Mouse (Mus musculus): ENCODE data around the gene Trmt112. TPM values are rescaled to one million over a fixed set of nuclear protein-coding genes. Genes with fewer than 3 reads are reported as not detected.

Gene Trmt112
- 136 and 139 TPM in 2 replicates for polyA plus RNA-seq (2015; fragmentation: Nextera tagmentation; extraction: Ambion mirVana)

DNA sequence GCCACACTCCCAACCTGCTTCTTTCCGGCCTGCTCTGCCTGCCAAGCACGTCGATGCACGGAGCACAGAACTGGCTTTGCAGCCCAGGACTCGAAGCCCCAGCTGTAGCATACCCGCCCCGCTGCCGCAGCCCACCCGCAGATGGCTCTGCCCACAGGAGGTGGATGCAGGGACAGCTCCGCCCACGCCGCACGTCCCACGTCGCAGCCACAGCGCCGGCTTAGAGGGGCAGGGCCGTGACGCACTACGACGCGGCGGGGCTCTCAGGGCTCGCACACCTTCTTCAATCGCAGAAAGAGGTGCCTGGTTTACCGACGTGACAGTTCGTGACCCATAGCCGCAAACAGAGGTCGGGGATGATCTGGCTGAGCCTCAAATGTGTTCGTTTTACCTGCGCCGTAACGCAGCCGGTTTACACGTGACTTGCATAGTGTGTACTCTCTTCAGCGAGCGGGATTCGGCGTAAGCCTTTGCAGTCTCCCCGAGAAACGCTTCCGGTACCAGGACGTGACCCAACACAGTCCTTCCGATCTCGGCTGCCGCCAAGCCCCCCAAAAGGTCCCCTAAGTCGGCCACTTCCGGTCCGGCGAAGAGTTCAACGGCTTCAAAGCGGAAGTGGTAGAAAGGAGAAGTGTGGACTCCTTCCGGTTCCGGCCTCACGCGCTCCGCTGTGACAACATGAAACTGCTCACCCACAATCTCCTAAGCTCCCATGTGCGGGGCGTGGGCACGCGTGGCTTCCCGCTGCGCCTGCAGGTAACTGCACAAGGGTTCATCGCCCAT lies at the start of gene Trmt112, which contains the start of gene Prdx5:
TSS of gene Trmt112 (plus strand) at position 192 of the 783 bp plus-strand sequence.
TSS of gene Prdx5 (minus strand) at position 600 of the 783 bp plus-strand sequence.
- peak within 1 kb of the TSS; percentile 81 for H3K4me2 ChIP-seq (replicated peaks)
- H3K4me3 ChIP-seq (replicated peaks), result peak within 1 kb of the TSS; percentile 64
- H3K9ac ChIP-seq (replicated peaks), result peak within 1 kb of the TSS; percentile 79
- peaks cover 61% of the 10 kb centered on the region for H3K36me3 ChIP-seq
- peak within 1 kb of the TSS; percentile 95 for H3K27ac ChIP-seq
- no peaks in the 10 kb centered on the region for H3K9me3 ChIP-seq
- WGBS, result under 1% methylated on average over 65 of the region's 65 CpGs
- peaks cover 36% of the 10 kb centered on the region for H3K4me1 ChIP-seq (replicated peaks)
- H3K27me3 ChIP-seq, result no peaks in the 10 kb centered on the region
- peak; percentile 95 for ATAC-seq

DNA sequence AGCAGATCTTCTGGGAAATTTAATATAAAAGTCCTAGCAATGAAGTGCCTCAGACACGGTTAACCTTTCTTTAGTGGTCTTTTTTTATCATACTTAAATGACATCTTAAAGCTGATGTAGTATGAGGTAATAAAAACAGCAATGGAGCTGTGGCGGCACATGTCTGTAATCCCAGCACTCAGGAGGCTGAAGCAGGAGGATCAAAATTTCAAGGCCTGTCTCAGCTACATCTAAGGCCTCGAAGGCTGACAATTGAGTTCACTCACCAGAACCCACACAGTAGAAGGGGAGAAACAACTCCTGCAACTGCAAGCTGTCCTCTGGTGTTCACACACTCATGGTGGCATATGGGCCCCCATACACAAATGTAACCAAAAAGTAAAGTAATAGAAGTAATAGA lies 49.5 kb upstream of the Trmt112 start:
- WGBS, result 89% methylated on average over 3 of the region's 3 CpGs
- H3K36me3 ChIP-seq, result no peaks in the 10 kb centered on the region
- no peak overlapping the region for H3K4me2 ChIP-seq (replicated peaks)
- H3K9ac ChIP-seq (replicated peaks), result no peak overlapping the region
- ATAC-seq, result no peak
- no peak overlapping the region for H3K4me3 ChIP-seq (replicated peaks)
- H3K9me3 ChIP-seq, result no peaks in the 10 kb centered on the region
- H3K27me3 ChIP-seq, result peaks cover 10% of the 10 kb centered on the region
- H3K4me1 ChIP-seq (replicated peaks), result peaks cover 8% of the 10 kb centered on the region; the same call in 1 of the 2 replicates
- H3K27ac ChIP-seq, result no peak overlapping the region

DNA sequence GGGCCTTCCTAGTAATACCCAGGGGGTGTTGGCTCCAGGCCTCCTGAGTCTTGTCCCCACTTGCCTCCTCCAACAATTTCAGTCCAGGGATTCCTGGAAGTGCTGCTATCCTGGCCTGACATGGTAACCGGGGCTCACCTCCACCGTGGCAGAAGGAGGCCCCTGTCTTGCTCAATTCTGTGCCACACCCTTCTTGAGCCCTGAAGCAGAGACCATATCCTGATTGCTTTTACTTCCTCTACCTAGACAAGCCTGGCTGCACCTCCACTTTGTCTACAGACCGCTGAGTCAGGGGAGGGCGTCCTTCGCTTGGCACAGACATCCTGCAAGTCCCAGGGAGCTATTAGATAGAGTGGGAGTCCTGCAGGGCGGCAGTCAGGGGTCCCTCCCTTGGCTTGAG lies 48.8 kb upstream of the Trmt112 start:
- ATAC-seq, result no peak
- WGBS, result 81% methylated on average over 6 of the region's 6 CpGs
- peaks cover under 1% of the 10 kb centered on the region; the same call in 1 of the 2 replicates for H3K4me1 ChIP-seq (replicated peaks)
- peaks cover 5% of the 10 kb centered on the region; the same call in 1 of the 2 replicates for H3K27me3 ChIP-seq
- H3K27ac ChIP-seq, result no peak overlapping the region
- no peak overlapping the region for H3K9ac ChIP-seq (replicated peaks)
- H3K4me2 ChIP-seq (replicated peaks), result no peak overlapping the region
- H3K4me3 ChIP-seq (replicated peaks), result no peak overlapping the region
- H3K9me3 ChIP-seq, result no peaks in the 10 kb centered on the region
- H3K36me3 ChIP-seq, result no peaks in the 10 kb centered on the region

DNA sequence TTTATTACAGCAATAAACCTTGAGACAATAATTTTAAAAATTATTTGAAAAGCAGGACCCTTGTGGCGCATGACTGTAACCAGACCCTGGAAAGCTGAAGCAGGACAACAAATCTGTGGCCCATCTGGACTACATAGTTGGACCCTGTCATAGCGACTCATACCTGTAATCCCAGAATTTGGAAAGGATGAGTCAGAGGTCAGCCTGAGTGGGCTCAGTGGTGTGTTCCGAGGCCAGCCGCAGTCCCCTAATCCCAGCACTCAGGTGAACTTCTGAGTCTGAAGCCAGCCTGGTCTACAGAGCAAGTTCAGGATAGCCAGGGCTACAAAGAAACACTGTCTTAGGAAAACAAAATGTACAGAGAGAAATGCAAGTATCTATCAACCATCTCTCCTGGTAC lies 48.0 kb upstream of the Trmt112 start:
- H3K4me2 ChIP-seq (replicated peaks), result no peak overlapping the region
- no peaks in the 10 kb centered on the region for H3K4me1 ChIP-seq (replicated peaks)
- no peaks in the 10 kb centered on the region for H3K36me3 ChIP-seq
- no peak overlapping the region for H3K4me3 ChIP-seq (replicated peaks)
- no peaks in the 10 kb centered on the region for H3K9me3 ChIP-seq
- H3K27me3 ChIP-seq, result no peaks in the 10 kb centered on the region
- H3K9ac ChIP-seq (replicated peaks), result no peak overlapping the region
- WGBS, result 95% methylated on average over 4 of the region's 4 CpGs
- ATAC-seq, result no peak
- H3K27ac ChIP-seq, result no peak overlapping the region

DNA sequence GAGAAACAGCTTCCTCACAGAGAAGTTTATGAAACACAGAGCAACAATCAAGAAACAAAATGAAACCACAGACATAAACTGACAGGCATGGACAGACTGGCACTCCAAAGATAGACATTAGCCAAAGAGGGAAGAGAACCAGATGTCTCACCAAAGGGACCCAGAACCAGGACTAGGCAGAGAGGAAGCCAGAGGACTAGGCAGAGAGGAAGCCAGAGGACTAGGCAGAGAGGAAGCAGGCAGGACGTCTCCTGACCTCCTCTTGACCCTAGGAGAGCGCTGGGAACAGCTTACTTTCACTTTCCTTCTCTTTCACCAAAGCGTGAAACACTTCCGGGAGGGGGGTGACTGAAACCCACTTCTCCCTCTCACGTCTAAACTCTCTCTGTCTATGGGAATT lies 40.1 kb upstream of the Trmt112 start:
- ATAC-seq, result no peak
- no peak overlapping the region for H3K9ac ChIP-seq (replicated peaks)
- H3K4me2 ChIP-seq (replicated peaks), result no peak overlapping the region
- H3K9me3 ChIP-seq, result no peaks in the 10 kb centered on the region
- H3K27me3 ChIP-seq, result no peaks in the 10 kb centered on the region
- WGBS, result 18% methylated on average over 5 of the region's 5 CpGs
- no peaks in the 10 kb centered on the region for H3K4me1 ChIP-seq (replicated peaks)
- no peak overlapping the region for H3K4me3 ChIP-seq (replicated peaks)
- no peaks in the 10 kb centered on the region for H3K36me3 ChIP-seq
- no peak overlapping the region for H3K27ac ChIP-seq

DNA sequence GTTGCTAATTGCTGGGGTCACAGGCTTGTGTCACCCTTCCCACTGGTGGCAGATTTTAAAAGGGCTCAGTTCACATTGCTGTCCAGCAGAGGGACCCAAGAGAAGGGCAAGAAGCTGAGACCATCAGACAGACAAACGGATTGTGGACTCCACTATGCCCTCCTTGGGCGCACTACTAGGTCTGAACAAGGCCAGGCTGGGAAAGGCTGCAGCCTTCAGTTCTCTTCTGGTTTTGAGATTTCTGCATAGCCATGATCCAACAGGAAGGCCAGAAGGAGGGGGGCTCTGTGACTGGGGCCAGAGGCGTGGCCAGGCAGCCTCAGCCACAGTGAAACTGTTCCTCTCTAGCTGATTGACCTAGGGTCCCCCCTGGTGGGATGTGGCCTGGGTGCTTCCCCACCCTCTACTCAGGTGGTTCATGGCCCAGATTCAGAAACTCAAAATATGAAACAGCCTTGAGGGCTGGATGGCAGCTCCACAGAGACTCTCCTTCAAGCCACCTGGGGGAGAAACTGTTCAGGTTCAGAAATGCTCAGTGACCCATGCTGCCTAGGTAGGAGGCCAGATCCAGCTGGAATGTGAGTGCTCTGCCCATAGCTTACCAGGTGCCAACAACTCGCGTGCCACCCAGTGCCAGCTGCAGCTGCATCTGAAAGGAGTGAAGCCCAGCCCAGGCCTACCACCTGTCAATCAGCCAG lies 37.8 kb upstream of the Trmt112 start:
- Histone ChIP-seq H3K4me1 (replicated peaks) (no peaks in the 10 kb centered on the region), H3K4me2 (replicated peaks) (no peak overlapping the region), H3K27ac (no peak overlapping the region), H3K9ac (replicated peaks) (no peak overlapping the region), H3K4me3 (replicated peaks) (no peak overlapping the region), H3K36me3 (no peaks in the 10 kb centered on the region), H3K9me3 (no peaks in the 10 kb centered on the region), H3K27me3 (no peaks in the 10 kb centered on the region)
- 67% methylated on average over 5 of the region's 5 CpGs for WGBS
- ATAC-seq, result no peak

DNA sequence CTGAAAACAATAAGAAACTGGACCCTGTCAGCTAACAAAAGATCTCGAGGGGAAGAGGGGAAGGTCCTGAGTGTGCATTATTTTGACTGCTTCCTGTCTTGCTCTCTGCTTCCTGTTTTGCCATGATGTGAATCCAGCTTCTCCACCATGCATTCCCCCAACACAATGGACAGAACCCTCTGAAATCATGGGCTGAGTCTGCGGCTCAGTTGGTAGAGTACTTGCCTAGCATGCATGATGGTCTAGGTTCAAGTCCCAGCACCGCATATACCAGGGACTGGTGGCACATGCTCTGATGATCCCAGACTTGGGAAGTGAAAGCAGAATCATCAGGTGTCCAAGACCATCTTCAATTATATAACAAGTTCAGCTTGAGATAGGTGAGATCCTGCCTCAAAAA lies 36.8 kb upstream of the Trmt112 start:
- no peak overlapping the region for H3K4me3 ChIP-seq (replicated peaks)
- ATAC-seq, result no peak
- H3K36me3 ChIP-seq, result no peaks in the 10 kb centered on the region
- no peak overlapping the region for H3K27ac ChIP-seq
- 82% methylated on average over 3 of the region's 3 CpGs for WGBS
- no peak overlapping the region for H3K4me2 ChIP-seq (replicated peaks)
- H3K4me1 ChIP-seq (replicated peaks), result no peaks in the 10 kb centered on the region
- H3K27me3 ChIP-seq, result no peaks in the 10 kb centered on the region
- H3K9me3 ChIP-seq, result no peaks in the 10 kb centered on the region
- H3K9ac ChIP-seq (replicated peaks), result no peak overlapping the region

DNA sequence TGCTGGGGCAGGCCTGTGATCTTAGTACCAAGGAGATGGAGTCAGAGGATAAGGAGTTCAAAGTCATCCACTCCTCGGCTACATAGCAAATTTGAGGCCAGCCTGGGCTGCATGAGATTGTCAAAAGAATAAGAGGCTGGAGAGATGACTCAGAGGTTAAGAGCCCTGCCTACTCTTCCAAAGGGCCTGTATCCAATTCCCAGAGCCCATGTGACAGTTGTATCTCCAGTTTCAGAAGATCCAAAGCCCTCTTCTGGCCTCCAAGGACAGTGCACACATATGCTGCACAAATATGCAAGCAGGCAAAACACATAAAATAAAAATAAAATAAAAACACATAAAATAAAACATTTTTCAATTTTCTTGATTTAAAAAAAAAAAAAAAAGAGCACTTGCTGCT lies 35.2 kb upstream of the Trmt112 start:
- ATAC-seq, result no peak
- WGBS, result 69% methylated on average over 1 of the region's 1 CpGs

DNA sequence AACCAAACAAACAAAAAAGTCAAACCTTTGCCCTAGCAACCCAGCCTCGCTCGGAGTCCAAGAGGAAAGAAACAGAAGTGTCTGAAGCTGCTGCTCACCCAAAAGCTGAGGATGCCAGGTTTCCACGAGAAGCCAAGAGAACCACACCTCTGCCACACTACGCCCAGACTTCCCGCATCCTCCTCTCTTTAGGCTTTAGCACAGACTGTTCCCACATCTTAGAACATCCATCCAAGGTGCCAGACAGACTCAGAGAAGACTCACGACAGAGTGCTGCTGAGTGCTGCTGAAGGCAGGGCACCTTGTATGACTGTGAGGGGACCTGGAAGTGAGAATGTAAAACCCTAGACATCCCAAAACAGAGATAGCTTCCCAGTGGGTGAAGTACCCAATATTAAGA lies 33.7 kb upstream of the Trmt112 start:
- no peak for ATAC-seq
- Histone ChIP-seq H3K27me3 (no peaks in the 10 kb centered on the region), H3K4me1 (replicated peaks) (no peaks in the 10 kb centered on the region), H3K9ac (replicated peaks) (no peak overlapping the region), H3K4me3 (replicated peaks) (no peak overlapping the region), H3K36me3 (no peaks in the 10 kb centered on the region), H3K27ac (no peak overlapping the region), H3K4me2 (replicated peaks) (no peak overlapping the region), H3K9me3 (peaks cover 10% of the 10 kb centered on the region)
- WGBS, result 89% methylated on average over 6 of the region's 6 CpGs

More for the DNA sequence above, 35.2 kb upstream of the Trmt112 start:
- Histone ChIP-seq H3K4me3 (replicated peaks) (no peak overlapping the region), H3K9ac (replicated peaks) (no peak overlapping the region), H3K27ac (no peak overlapping the region), H3K27me3 (no peaks in the 10 kb centered on the region), H3K36me3 (no peaks in the 10 kb centered on the region), H3K4me2 (replicated peaks) (no peak overlapping the region), H3K9me3 (peaks cover 7% of the 10 kb centered on the region; the same call in 1 of the 2 replicates), H3K4me1 (replicated peaks) (no peaks in the 10 kb centered on the region)

DNA sequence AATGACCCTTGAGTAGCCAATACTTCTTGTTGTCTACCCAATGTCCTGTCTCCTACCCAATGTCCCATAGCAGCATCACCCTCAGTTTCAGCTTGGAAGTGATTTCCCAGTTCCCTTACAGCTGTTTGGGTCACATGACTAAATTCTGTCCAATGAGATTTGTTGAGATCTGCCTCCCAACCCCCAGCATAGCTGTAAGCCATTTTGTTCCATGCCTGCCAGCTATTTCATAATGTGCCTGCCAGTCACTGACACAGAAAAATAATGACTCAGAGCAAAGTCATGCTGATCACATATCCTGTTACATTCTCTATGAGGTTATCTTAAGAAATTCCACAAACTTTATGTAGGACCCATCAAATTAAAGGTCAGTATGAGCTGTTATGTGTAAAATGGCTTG lies 32.7 kb upstream of the Trmt112 start:
- Histone ChIP-seq H3K27me3 (no peaks in the 10 kb centered on the region), H3K4me3 (replicated peaks) (no peak overlapping the region), H3K4me1 (replicated peaks) (no peaks in the 10 kb centered on the region), H3K9ac (replicated peaks) (no peak overlapping the region), H3K27ac (no peak overlapping the region), H3K36me3 (no peaks in the 10 kb centered on the region), H3K9me3 (peaks cover 10% of the 10 kb centered on the region), H3K4me2 (replicated peaks) (no peak overlapping the region)
- no peak for ATAC-seq

DNA sequence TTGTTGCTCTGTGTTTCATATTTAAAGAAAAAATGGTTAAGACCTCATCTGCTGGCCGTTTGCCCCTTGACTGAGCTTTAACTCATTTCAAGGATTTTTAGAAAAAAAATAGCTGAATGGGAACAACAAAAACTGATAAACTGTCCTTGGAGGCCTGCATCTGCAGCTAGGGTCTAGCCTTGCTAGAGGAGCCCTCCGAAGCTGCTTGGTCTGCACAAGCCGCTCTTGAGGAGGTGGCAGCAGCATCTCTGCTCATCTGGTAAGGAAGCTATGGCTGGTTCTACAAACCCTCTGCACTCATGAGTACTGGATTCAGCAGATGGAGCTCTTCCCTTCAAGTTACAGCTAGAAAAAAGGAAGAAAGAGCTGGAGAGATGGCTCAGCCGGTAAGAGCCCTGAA lies 31.5 kb upstream of the Trmt112 start:
- Histone ChIP-seq H3K4me1 (replicated peaks) (no peaks in the 10 kb centered on the region), H3K4me3 (replicated peaks) (no peak overlapping the region), H3K9me3 (peaks cover 10% of the 10 kb centered on the region), H3K9ac (replicated peaks) (no peak overlapping the region), H3K27ac (no peak overlapping the region), H3K27me3 (no peaks in the 10 kb centered on the region), H3K4me2 (replicated peaks) (no peak overlapping the region), H3K36me3 (no peaks in the 10 kb centered on the region)
- 82% methylated on average over 4 of the region's 4 CpGs for WGBS
- ATAC-seq, result no peak

DNA sequence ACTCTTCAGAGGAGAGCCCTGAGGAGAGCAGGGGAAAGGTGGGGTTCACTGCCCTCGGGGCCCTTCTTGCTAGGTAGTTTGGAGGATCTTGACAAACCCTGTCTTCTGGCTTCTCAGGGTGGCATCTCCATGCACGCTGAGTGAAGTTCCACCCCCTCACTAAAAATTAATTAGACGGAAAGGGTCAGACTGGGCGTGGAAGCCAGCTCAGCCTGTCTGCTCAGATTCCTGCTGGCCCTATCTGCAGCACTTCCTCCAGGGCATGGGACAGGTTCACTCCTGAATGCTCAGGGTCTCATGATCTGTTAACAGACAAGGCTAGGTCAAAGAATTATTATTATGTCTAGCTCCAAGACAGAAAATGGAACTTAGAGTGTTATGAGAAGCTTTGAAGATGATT lies 17.0 kb upstream of the Trmt112 start:
- ATAC-seq, result no peak
- H3K4me1 ChIP-seq (replicated peaks), result no peaks in the 10 kb centered on the region
- no peaks in the 10 kb centered on the region for H3K36me3 ChIP-seq
- no peaks in the 10 kb centered on the region for H3K27me3 ChIP-seq
- H3K9ac ChIP-seq (replicated peaks), result no peak overlapping the region
- 0 out of 2 replicates have a peak, but pooled peaks cover 4% of the 10 kb centered on the region for H3K9me3 ChIP-seq
- WGBS, result 75% methylated on average over 4 of the region's 4 CpGs
- no peak overlapping the region for H3K27ac ChIP-seq
- no peak overlapping the region for H3K4me2 ChIP-seq (replicated peaks)
- H3K4me3 ChIP-seq (replicated peaks), result no peak overlapping the region

All from midbrain, embryonic 13.5 days (tissue).